Mouse (Mus musculus): ENCODE results near the gene Nrxn3. TPM values are rescaled to one million over a fixed set of nuclear protein-coding genes. Genes with fewer than 3 reads are reported as not detected.

Gene Nrxn3
- polyA plus RNA-seq, 1 experiment = not detected

DNA sequence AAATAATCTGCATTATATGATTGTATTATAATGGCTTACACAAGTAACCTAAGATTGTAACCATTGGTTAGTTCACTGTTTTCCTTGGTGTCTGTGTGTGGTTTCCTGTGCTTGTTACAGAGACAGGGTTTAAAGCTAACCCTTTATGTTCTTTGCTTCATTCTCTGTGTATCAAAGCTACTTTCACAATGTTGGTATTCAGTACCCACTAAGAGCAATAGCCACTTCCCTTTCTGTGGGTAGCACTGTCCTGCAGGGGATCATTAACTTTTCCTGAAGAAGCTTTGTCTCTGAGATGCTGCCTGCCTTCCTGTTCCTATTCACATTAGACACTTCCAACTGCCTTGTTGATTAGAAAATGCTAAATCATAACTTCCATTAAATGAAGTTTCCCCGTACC lies 836.2 kb downstream of the Nrxn3 start:
- Histone ChIP-seq H3K4me1 (ENCODE audit: control insufficient read depth, insufficient read depth, insufficient read length, low read length) (no peaks in the 10 kb centered on the region), H3K27ac (replicated peaks; ENCODE audit: low read depth, low read length) (no peak overlapping the region), H3K4me3 (ENCODE audit: insufficient read depth, low read depth, low read length) (no peak overlapping the region)

DNA sequence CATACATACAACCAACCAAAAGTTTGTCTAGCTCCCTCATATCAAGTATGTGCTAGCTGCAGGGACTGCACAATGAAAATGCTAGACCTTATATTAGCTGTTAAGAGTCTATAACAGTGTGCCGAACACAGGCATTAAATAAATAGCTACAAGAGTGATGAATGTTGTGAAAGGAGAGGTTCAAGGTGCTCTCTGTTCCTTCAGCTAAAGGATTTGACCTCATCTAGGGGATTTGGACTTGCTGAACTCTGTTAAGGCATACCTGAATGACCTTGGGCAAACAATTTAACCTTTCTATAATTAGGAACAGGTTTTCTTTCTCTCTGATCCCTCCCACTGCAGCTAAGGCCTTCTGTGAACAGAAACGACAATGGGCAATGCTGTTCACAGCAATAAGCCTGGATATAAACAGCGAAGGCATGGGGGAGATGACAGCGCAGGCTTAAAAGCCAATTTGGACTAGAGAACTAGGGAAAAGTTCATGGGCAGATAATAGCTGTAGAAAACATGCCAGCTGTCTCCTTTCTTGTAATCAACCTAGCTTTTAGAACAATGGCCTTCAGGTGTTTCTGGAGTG lies 839.4 kb downstream of the Nrxn3 start:
- Histone ChIP-seq H3K27ac (replicated peaks; ENCODE audit: low read depth, low read length) (no peak overlapping the region), H3K4me3 (ENCODE audit: insufficient read depth, low read depth, low read length) (no peak overlapping the region), H3K4me1 (ENCODE audit: control insufficient read depth, insufficient read depth, insufficient read length, low read length) (no peaks in the 10 kb centered on the region)

DNA sequence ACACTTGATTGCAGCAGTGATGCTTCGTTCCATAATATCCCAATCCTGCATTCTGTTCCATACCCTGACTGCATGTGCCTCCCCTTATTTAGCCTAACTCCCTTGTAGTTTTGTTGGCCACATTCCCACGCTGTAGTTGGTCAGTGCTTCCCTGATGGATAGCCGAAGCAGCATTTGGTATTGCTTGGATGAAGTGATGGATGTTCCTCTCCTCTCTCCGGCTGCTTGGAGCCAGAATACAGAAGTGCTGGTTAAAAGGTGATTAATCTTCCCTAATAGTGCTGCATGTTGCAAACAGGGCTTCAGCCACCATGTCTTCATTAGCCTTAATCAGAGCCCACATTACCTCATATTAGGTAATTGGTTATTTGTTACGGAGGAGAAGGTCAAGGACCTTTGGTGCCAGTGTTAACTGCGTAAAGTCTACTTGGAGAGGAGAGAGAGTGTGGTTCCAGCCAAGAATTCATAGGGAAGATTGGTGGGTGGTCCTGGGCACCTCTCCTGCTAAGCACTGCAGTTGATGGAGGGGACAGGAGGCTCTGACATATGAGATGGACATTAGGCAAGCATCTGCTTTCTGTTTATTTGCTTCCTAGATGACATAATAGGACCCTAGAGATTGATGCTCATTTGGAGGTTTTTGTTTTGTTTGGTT lies 846.2 kb downstream of the Nrxn3 start:
- H3K27ac ChIP-seq (replicated peaks; ENCODE audit: low read depth, low read length) = no peak overlapping the region
- no peak overlapping the region for H3K4me3 ChIP-seq (ENCODE audit: insufficient read depth, low read depth, low read length)
- H3K4me1 ChIP-seq (ENCODE audit: control insufficient read depth, insufficient read depth, insufficient read length, low read length) = no peaks in the 10 kb centered on the region

DNA sequence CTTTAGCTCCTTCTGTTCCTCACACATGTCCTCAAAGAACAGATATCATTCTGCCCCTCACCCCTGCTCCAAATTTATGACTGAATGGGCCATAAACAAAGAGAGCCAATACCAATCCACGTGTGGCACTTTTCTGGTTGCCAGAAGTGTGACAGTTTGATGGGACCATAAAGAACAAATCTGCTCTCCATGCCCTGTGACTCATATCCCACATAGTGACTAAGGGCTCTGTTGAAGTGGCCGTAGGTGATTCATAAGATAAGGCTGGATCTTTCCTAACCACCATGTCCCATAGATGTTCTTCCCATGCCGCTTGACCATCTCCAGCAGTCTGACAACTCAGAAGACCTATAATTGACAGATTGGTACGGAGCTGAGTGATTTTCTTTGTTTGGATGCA lies 869.8 kb downstream of the Nrxn3 start:
- H3K27ac ChIP-seq (replicated peaks; ENCODE audit: low read depth, low read length) = no peak overlapping the region
- no peak overlapping the region for H3K4me3 ChIP-seq (ENCODE audit: insufficient read depth, low read depth, low read length)

GRCm38 (mm10) chr12:89613670-89614069 lies 891.0 kb downstream of the Nrxn3 start:
- Histone ChIP-seq H3K27ac (replicated peaks; ENCODE audit: low read depth, low read length) (no peak overlapping the region), H3K4me1 (ENCODE audit: control insufficient read depth, insufficient read depth, insufficient read length, low read length) (no peaks in the 10 kb centered on the region), H3K4me3 (ENCODE audit: insufficient read depth, low read depth, low read length) (no peak overlapping the region)

More for the DNA sequence above, 869.8 kb downstream of the Nrxn3 start:
- no peaks in the 10 kb centered on the region for H3K4me1 ChIP-seq (ENCODE audit: control insufficient read depth, insufficient read depth, insufficient read length, low read length)

GRCm38 (mm10) chr12:89625746-89626145 lies 903.1 kb downstream of the Nrxn3 start:
- Histone ChIP-seq H3K4me3 (ENCODE audit: insufficient read depth, low read depth, low read length) (no peak overlapping the region), H3K4me1 (ENCODE audit: control insufficient read depth, insufficient read depth, insufficient read length, low read length) (no peaks in the 10 kb centered on the region), H3K27ac (replicated peaks; ENCODE audit: low read depth, low read length) (no peak overlapping the region)

DNA sequence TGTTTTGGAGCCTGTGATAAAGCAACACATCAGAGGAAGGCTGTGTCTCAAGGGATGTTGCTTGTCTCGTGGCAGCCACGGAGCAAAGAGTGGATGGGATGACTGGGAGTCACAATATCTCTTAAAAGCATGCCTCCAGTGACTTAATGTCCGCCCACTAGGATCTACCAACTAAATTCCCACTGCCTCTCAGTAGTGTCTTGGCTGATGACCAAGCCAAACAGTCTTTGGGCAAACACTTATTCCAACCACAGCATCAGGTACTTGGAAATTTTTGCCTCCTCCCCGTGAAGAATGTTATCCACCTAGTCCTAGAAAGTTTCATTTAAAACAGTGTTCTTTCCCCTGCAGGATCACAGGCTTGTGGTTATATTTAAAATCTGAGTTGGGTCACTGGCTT lies 917.4 kb downstream of the Nrxn3 start:
- Histone ChIP-seq H3K4me1 (ENCODE audit: control insufficient read depth, insufficient read depth, insufficient read length, low read length) (no peaks in the 10 kb centered on the region), H3K4me3 (ENCODE audit: insufficient read depth, low read depth, low read length) (no peak overlapping the region), H3K27ac (replicated peaks; ENCODE audit: low read depth, low read length) (no peak overlapping the region)

DNA sequence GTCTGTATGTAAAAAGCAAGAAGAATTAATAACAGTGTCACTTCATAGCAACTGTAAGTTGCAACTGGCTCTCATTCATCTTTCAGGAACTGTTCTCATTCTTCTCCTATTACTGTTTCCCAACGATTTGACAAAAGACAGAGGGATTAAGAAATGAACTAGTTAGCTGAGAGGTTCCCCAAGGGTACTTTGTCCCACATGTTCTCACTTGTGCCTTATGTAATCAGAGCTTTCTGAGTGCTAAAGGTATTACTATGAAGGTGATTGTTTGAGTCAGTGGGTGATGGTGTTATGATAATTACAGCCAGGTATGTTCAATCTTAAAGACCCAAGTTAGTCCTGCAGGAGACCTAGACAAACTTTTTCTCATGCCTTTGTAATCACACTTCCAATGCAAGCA lies 918.8 kb downstream of the Nrxn3 start:
- no peaks in the 10 kb centered on the region for H3K4me1 ChIP-seq (ENCODE audit: control insufficient read depth, insufficient read depth, insufficient read length, low read length)
- H3K4me3 ChIP-seq (ENCODE audit: insufficient read depth, low read depth, low read length) = no peak overlapping the region
- H3K27ac ChIP-seq (replicated peaks; ENCODE audit: low read depth, low read length) = no peak overlapping the region

DNA sequence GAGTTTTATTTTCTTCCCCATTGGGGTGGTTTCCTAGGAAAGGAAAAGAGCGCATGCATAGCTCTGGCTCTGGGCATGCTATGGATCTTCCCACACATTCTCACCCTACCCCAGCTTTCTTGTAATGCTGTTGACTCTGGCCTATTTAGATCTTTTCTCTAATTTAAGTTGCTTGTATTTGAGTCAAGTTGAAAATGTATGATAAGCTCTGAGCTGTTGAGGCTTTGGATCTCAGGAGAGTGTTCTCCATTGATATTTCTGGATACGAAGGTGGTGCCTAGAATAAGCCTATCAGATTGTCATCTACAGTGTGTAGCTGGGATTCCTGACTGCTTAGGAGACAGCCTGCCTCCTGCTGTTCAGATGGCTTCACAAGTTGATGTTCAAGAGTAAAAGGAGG lies 930.5 kb downstream of the Nrxn3 start:
- no peaks in the 10 kb centered on the region for H3K4me1 ChIP-seq (ENCODE audit: control insufficient read depth, insufficient read depth, insufficient read length, low read length)
- H3K4me3 ChIP-seq (ENCODE audit: insufficient read depth, low read depth, low read length) = no peak overlapping the region
- no peak overlapping the region for H3K27ac ChIP-seq (replicated peaks; ENCODE audit: low read depth, low read length)

DNA sequence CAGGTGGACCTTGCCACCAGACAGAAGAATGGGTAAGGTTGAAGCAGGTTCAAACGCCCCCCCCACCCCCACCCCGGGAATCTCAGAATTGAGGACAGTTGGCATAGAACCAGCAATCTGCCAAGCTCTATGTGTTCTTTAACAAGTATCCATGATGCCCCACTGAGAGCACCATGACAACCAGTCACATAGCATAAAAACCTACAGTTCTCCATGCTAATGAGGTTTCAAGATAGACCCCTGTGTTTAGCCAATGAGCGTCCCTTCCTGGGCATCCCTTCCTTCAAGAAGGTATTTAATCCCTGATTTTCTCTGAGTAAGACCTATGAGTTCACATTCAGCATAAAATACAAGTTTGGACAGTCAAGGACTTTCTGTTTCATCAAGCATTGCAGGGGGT lies 938.5 kb downstream of the Nrxn3 start:
- Histone ChIP-seq H3K27ac (replicated peaks; ENCODE audit: low read depth, low read length) (no peak overlapping the region), H3K4me1 (ENCODE audit: control insufficient read depth, insufficient read depth, insufficient read length, low read length) (no peaks in the 10 kb centered on the region), H3K4me3 (ENCODE audit: insufficient read depth, low read depth, low read length) (no peak overlapping the region)

- no peak overlapping the region for H3K27ac ChIP-seq (replicated peaks; ENCODE audit: low read depth, low read length)
- no peak overlapping the region for H3K4me3 ChIP-seq (ENCODE audit: insufficient read depth, low read depth, low read length)
- H3K4me1 ChIP-seq (ENCODE audit: control insufficient read depth, insufficient read depth, insufficient read length, low read length) = no peaks in the 10 kb centered on the region
Measured at GRCm38 (mm10) chr12:89668856-89669255, 946.2 kb downstream of the Nrxn3 start.

- no peak overlapping the region for H3K27ac ChIP-seq (replicated peaks; ENCODE audit: low read depth, low read length)
Measured at GRCm38 (mm10) chr12:89672819-89673218, 950.1 kb downstream of the Nrxn3 start.

DNA sequence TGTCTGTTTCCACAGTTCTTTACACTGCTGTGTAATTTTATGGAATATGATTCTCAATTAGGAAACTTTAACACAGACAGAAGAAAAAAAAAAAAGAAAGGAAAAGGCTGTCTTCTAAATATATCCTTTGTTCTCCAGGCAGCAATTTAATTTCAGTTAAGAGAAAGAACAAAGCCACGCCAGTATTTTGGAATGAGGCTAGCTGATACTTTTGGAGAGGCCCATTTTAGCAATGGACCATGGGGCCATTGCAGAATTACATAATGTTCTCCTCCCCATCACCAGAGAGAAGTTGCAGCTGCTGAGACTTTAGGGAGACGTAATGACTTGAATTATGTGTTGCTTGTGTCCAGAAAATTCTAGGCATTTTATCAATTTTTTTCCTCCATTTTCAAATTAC lies 963.0 kb downstream of the Nrxn3 start:
- H3K27ac ChIP-seq (replicated peaks; ENCODE audit: low read depth, low read length) = no peak overlapping the region
- no peak overlapping the region for H3K4me3 ChIP-seq (ENCODE audit: insufficient read depth, low read depth, low read length)
- H3K4me1 ChIP-seq (ENCODE audit: control insufficient read depth, insufficient read depth, insufficient read length, low read length) = no peaks in the 10 kb centered on the region

More at GRCm38 (mm10) chr12:89672819-89673218, 950.1 kb downstream of the Nrxn3 start:
- Histone ChIP-seq H3K4me1 (ENCODE audit: control insufficient read depth, insufficient read depth, insufficient read length, low read length) (no peaks in the 10 kb centered on the region), H3K4me3 (ENCODE audit: insufficient read depth, low read depth, low read length) (no peak overlapping the region)

- Histone ChIP-seq H3K4me1 (ENCODE audit: control insufficient read depth, insufficient read depth, insufficient read length, low read length) (no peaks in the 10 kb centered on the region), H3K4me3 (ENCODE audit: insufficient read depth, low read depth, low read length) (no peak overlapping the region), H3K27ac (replicated peaks; ENCODE audit: low read depth, low read length) (no peak overlapping the region)
Measured at GRCm38 (mm10) chr12:89689086-89689485, 966.4 kb downstream of the Nrxn3 start.

GRCm38 (mm10) chr12:89699469-89699868 lies 976.8 kb downstream of the Nrxn3 start:
- Histone ChIP-seq H3K27ac (replicated peaks; ENCODE audit: low read depth, low read length) (no peak overlapping the region), H3K4me3 (ENCODE audit: insufficient read depth, low read depth, low read length) (no peak overlapping the region), H3K4me1 (ENCODE audit: control insufficient read depth, insufficient read depth, insufficient read length, low read length) (no peaks in the 10 kb centered on the region)

GRCm38 (mm10) chr12:89700937-89701458 lies 978.3 kb downstream of the Nrxn3 start:
- Histone ChIP-seq H3K4me1 (ENCODE audit: control insufficient read depth, insufficient read depth, insufficient read length, low read length) (no peaks in the 10 kb centered on the region), H3K27ac (replicated peaks; ENCODE audit: low read depth, low read length) (no peak overlapping the region), H3K4me3 (ENCODE audit: insufficient read depth, low read depth, low read length) (no peak overlapping the region)
